Mouse (Mus musculus): Measurements from ENCODE around the gene Cacnb4.

DNA sequence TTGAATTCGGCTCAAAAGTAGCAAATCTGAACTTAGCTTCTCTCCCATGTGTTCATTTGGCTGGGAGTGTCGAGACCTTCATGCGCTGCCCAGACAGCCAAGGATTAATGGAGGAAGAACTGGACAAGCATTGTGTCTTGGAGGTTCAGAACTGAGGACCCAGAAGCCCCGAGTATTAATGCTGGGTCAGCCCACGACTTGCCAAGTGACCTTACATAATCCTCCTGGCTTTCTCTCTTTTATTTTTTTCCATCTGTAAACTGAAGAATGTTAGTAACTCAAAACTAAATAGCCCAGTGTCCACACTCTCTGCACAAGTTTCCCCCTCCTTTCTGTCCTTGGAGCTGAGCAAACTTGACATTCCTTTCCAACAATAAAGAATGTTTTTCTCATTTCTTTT lies 95.9 kb downstream of the Cacnb4 start:
- TF ChIP-seq CTCF (IDR thresholded peaks at IDR 0.05; ENCODE audit: low read depth, low read length): no peak
- TF ChIP-seq EP300 (IDR thresholded peaks at IDR 0.05; ENCODE audit: insufficient read depth, low read depth, low read length): no peak
- no peak for TF ChIP-seq POLR2A (IDR thresholded peaks at IDR 0.05; ENCODE audit: insufficient read depth, low read length)

Measured in ES-Bruce4 (cell line).